Mouse (Mus musculus) myocyte (in vitro differentiated cells): Measurements from ENCODE around the gene Actl7b. TPM values are rescaled to one million over a fixed set of nuclear protein-coding genes. Genes with fewer than 3 reads are reported as not detected.

Experiments used
- H3K27me3 ChIP-seq: one replicate; pipeline ENCODE4 v1.6.1; 2011; ENCODE audit not compliant: control insufficient read depth, insufficient read depth, insufficient read length
- H3K36me3 ChIP-seq: one replicate; pipeline ENCODE4 v1.6.1; 2011; ENCODE audit not compliant: control insufficient read depth, insufficient read depth
- H3K4me2 ChIP-seq: one replicate; pipeline ENCODE4 v1.6.1; 2011; ENCODE audit warnings: low read depth, control low read depth
- H3K4me3 ChIP-seq: one replicate; pipeline ENCODE4 v1.5.1; 2011; ENCODE audit warnings: mild to moderate bottlenecking, control low read depth, moderate library complexity
- H3K79me2 ChIP-seq: one replicate; pipeline ENCODE4 v1.6.1; 2011; ENCODE audit not compliant: control insufficient read depth, insufficient read depth
- H3ac ChIP-seq: one replicate; pipeline ENCODE4 v1.6.1; 2011; ENCODE audit not compliant: control insufficient read depth, insufficient read length
- CEBPB ChIP-seq: IDR thresholded peaks from 2 replicates; pipeline ENCODE4 v1.6.1; 2011; ENCODE audit warnings: mild to moderate bottlenecking, moderate library complexity; ENCODE audit not compliant: poor library complexity, insufficient read depth, severe bottlenecking
- E2F4 ChIP-seq: IDR thresholded peaks from one replicate; pipeline ENCODE4 v1.6.1; 2011; ENCODE audit warnings: mild to moderate bottlenecking, control low read depth, moderate library complexity; ENCODE audit not compliant: insufficient read depth
- MAX ChIP-seq: IDR thresholded peaks from one replicate; pipeline ENCODE4 v1.6.1; 2011; ENCODE audit warnings: low read depth, mild to moderate bottlenecking, control low read depth
- MYOD1 ChIP-seq, 3 experiments: IDR thresholded peaks; one replicate each; pipeline ENCODE4 v1.6.1; 2011; ENCODE audit warnings: control low read depth in 2 of 3, low read depth in 2 of 3, mild to moderate bottlenecking in 2 of 3, moderate library complexity in 1 of 3; ENCODE audit not compliant: insufficient read length in 2 of 3, control insufficient read depth in 1 of 3
- MYOG ChIP-seq, 3 experiments: IDR thresholded peaks; one replicate each; pipeline ENCODE4 v1.6.1; 2011; ENCODE audit warnings: control low read depth in 2 of 3, low read depth in 2 of 3, mild to moderate bottlenecking in 2 of 3; ENCODE audit not compliant: insufficient read length in 2 of 3, control insufficient read depth in 1 of 3, insufficient read depth in 1 of 3
- POLR2A ChIP-seq: IDR thresholded peaks from one replicate; pipeline ENCODE4 v1.6.1; 2011; ENCODE audit warnings: low read depth, mild to moderate bottlenecking, control low read depth, moderate library complexity; ENCODE audit not compliant: insufficient read length
- POLR2AphosphoS2 ChIP-seq: IDR thresholded peaks from one replicate; pipeline ENCODE4 v1.6.1; 2011; ENCODE audit warnings: low read depth, control low read depth; ENCODE audit not compliant: insufficient read length
- REST ChIP-seq: IDR thresholded peaks from one replicate; pipeline ENCODE4 v1.6.1; 2011; ENCODE audit warnings: mild to moderate bottlenecking, control low read depth, moderate library complexity; ENCODE audit not compliant: insufficient read depth, insufficient read length
- SRF ChIP-seq: IDR thresholded peaks from one replicate; pipeline ENCODE4 v1.6.1; 2011; ENCODE audit warnings: low read depth; ENCODE audit not compliant: control insufficient read depth, insufficient read length
- TCF12 ChIP-seq: IDR thresholded peaks from one replicate; pipeline ENCODE4 v1.6.1; 2011; ENCODE audit warnings: mild to moderate bottlenecking, control low read depth; ENCODE audit not compliant: poor library complexity, insufficient read depth, severe bottlenecking
- TCF3 ChIP-seq: IDR thresholded peaks from one replicate; pipeline ENCODE4 v1.6.1; 2011; ENCODE audit warnings: low read depth, control low read depth; ENCODE audit not compliant: insufficient read length
- USF1 ChIP-seq: IDR thresholded peaks from one replicate; pipeline ENCODE4 v1.6.1; 2011; ENCODE audit warnings: low read depth, mild to moderate bottlenecking, control low read depth, moderate library complexity
- polyA plus RNA-seq: library from polyadenylated mRNA; unstranded; fragments of >200 nt; fragmentation: generic; extraction: Trizol; gene quantifications from one replicate; pipeline ENCODE4 v1.2.1, GENCODE M21; 2012; ENCODE audit warnings: missing spikeins

Gene Actl7b
- polyA plus RNA-seq, 1 experiment: not detected

DNA sequence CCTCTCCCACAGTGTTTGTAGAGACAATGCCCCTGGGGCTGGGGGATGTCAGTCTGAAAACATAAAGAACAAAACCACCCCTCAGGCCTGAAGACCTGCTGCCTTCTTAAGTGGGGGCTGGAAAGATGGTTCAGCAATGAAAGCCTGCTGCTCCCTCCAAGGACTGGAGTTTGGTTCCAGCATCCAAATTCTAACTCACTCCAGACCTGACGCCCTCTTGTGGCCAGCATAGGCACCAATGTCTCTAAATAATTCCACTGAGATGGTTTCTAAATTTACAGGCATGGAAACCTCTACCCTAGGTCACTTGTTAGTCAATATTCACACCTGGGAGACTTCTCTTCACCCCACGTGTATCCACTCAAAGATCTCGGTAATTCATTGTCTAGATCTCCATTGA lies 19.8 kb downstream of the Actl7b start:
- no peak overlapping the region for H3K4me2 ChIP-seq
- H3K4me3 ChIP-seq: no peak overlapping the region
- H3K36me3 ChIP-seq: no peaks in the 10 kb centered on the region
- H3ac ChIP-seq: no peak overlapping the region
- H3K79me2 ChIP-seq: no peaks in the 10 kb centered on the region
- no peaks in the 10 kb centered on the region for H3K27me3 ChIP-seq
- no peak for TF ChIP-seq REST
- TF ChIP-seq MYOG (IDR thresholded peaks at IDR 0.05; ENCODE audit: control insufficient read depth in 1 of 3, insufficient read depth in 1 of 3, insufficient read length in 2 of 3, low read depth in 2 of 3): no peak
- no peak for TF ChIP-seq MYOD1 (IDR thresholded peaks at IDR 0.05; ENCODE audit: control insufficient read depth in 1 of 3, insufficient read length in 2 of 3, low read depth in 2 of 3)
- no peak for TF ChIP-seq TCF12
- TF ChIP-seq USF1: no peak
- no peak for TF ChIP-seq E2F4
- TF ChIP-seq CEBPB: no peak
- TF ChIP-seq SRF: no peak
- TF ChIP-seq POLR2A: no peak
- TF ChIP-seq TCF3: no peak
- TF ChIP-seq MAX: no peak
- TF ChIP-seq POLR2AphosphoS2: no peak

DNA sequence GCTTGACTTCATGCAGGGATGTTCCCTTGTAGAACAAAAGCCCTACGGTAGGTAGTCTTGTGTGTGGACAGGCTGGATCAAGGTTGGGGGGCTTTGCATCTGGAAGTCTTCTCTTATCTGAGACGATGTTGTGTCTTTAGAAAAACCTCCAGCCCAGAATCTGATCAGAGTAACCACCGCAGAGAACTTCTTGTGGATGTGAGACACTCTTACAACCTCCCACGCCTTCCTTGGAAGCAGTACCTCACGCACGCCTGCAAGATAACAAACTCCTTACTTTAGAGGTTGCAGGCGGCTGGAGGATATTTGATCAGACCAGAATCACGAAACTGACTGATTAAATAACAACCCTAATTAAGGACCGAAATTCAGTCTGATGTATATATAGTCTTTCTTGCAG lies 20.8 kb downstream of the Actl7b start:
- Histone ChIP-seq H3K79me2 (no peaks in the 10 kb centered on the region), H3K27me3 (no peaks in the 10 kb centered on the region), H3ac (no peak overlapping the region), H3K4me2 (no peak overlapping the region), H3K36me3 (no peaks in the 10 kb centered on the region), H3K4me3 (no peak overlapping the region)
- TF ChIP-seq SRF (no peak), CEBPB (no peak), MYOD1 (IDR thresholded peaks at IDR 0.05; ENCODE audit: control insufficient read depth in 1 of 3, insufficient read length in 2 of 3, low read depth in 2 of 3) (no peak), MAX (no peak), POLR2AphosphoS2 (no peak), MYOG (IDR thresholded peaks at IDR 0.05; ENCODE audit: control insufficient read depth in 1 of 3, insufficient read depth in 1 of 3, insufficient read length in 2 of 3, low read depth in 2 of 3) (no peak), E2F4 (no peak), POLR2A (no peak), TCF12 (no peak), USF1 (no peak), TCF3 (no peak), REST (no peak)

DNA sequence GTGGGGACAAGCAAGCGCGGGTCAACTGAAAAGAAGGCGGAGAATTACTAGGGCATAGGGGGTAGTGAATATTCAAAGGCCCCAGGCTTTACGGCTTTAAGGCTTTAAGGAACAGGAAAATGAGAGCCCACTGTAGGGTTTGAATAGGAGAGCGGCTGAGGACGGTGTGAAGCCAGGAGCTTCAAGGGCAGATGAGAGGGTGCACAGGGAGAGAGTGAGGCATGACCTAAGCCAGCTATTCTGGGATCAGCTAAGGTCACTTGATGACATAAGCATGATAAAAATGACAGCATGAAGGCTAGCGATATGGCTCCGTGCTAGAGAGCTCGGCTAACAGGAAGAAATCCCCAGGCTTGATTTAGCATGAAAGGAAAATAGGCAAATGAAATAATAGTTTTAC lies 21.8 kb downstream of the Actl7b start:
- no peak overlapping the region for H3ac ChIP-seq
- TF ChIP-seq POLR2A (no peak), E2F4 (no peak), MAX (no peak), REST (no peak), MYOG (IDR thresholded peaks at IDR 0.05; ENCODE audit: control insufficient read depth in 1 of 3, insufficient read depth in 1 of 3, insufficient read length in 2 of 3, low read depth in 2 of 3) (no peak), MYOD1 (IDR thresholded peaks at IDR 0.05; ENCODE audit: control insufficient read depth in 1 of 3, insufficient read length in 2 of 3, low read depth in 2 of 3) (no peak), SRF (no peak)
- no peak overlapping the region for H3K4me2 ChIP-seq
- H3K79me2 ChIP-seq: no peaks in the 10 kb centered on the region
- H3K36me3 ChIP-seq: no peaks in the 10 kb centered on the region
- H3K4me3 ChIP-seq: no peak overlapping the region
- H3K27me3 ChIP-seq: no peaks in the 10 kb centered on the region

DNA sequence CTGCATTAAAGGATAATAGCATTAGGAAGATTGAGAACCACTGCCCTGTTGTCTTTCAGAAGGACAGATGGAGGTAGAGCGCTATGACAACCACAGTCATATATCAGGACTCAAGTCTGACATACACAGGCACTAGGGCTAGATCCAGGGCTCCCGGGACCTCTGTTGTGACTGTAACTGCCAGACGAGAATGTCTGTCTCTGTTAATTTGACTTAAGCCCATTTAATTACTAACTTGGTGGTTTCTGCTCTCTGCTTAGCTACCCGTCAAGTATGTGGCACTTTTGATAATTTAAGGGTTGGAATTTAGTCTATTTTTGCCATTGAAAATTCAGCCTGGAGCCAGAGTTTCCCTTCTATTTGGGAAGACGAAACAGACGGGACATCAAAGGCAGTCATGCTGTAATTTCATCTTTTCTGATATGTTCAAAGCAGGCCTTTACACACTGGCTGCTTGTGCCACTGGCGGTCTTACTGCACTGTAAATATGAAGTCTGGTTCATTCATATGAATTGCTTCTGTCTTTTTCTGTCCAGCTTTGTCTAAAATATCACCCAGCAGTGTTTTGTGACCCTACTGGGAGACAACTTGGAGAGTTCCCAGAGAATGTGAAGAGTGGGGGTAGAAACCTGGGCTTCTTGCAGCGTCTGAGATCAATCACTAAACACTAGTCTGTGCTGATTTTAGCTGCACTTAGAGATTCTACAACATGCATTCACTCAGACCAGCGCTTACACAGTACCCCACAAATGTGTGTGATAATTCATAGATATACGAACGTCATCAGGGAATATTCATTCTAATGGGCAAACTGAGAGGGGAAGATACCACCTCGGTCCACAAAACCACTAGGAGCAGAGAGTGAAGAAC lies 22.4 kb downstream of the Actl7b start:
- Histone ChIP-seq H3K4me2 (no peak overlapping the region), H3K79me2 (no peaks in the 10 kb centered on the region), H3K27me3 (no peaks in the 10 kb centered on the region), H3K4me3 (no peak overlapping the region), H3K36me3 (no peaks in the 10 kb centered on the region), H3ac (no peak overlapping the region)
- TF ChIP-seq MAX (no peak), TCF12 (no peak), CEBPB (no peak), POLR2A (no peak), USF1 (no peak), REST (no peak), POLR2AphosphoS2 (no peak), MYOG (IDR thresholded peaks at IDR 0.05; ENCODE audit: control insufficient read depth in 1 of 3, insufficient read depth in 1 of 3, insufficient read length in 2 of 3, low read depth in 2 of 3) (no peak), TCF3 (no peak), E2F4 (no peak)

DNA sequence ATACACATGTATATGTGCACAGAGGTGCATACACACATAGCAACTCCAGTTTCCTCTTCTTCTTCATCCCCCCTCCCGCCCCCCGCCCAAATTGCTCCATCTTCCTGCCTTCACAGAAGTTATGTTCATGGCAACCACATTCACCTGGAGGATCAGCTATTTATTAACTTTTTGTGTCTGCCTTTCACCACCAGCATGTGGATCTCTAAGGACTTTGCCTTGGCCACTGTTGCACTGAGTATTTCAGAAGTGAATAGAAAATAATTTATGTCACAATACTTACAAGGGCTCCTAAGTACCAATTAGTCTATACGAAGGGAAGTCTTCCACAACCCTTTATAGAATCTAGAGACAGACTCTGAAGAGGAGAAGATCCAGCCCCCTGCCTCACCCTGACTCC lies 23.3 kb downstream of the Actl7b start:
- Histone ChIP-seq H3K79me2 (no peaks in the 10 kb centered on the region), H3K36me3 (no peaks in the 10 kb centered on the region), H3K27me3 (no peaks in the 10 kb centered on the region), H3ac (no peak overlapping the region), H3K4me3 (no peak overlapping the region), H3K4me2 (no peak overlapping the region)
- TF ChIP-seq POLR2AphosphoS2 (no peak), USF1 (no peak), SRF (no peak), TCF3 (no peak)
